Mouse (Mus musculus): ENCODE measurements at regions not wholly inside any gene's neighbourhood (a gene's known extent, or its start where the extent isn't known, plus 50 kb on each side); places are given as distances from the start of the nearest gene placed in this dataset.

DNA sequence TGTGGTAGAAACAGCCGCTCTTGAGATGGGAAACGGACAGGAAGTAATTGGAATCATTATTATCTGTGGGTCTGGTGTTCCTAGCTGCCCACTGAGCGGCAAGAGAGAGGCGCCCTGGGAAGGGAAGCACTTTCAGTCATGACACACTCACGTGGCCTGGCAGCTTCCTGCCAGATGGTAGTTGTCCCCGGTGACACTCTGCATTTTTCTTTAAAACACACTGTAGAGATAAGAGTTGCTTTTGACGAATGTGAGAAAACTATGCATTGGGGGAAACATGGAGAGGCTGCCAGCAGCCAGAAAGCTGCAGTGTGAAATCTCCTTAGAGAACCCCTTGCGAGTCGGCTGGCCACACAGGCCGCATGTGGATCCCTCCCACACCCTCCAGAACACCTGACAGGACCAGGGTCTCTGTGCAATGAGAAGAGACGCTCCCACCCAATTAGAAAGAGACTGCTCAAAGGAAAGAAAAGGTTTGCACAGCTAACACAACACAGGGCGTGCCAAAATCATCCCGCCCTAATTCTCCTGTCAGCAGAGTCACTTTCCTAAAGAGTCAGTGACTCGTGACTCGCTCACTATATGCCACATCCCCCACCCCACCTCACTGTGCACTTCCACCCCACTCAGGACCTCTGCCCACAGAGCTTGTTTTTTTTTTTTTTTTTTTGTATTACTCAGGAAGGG, 194.0 kb upstream of the Map3k1 start:
- TF ChIP-seq USF1 (IDR thresholded peaks at IDR 0.05; ENCODE audit: low read depth) (no peak), POLR2A (IDR thresholded peaks at IDR 0.05; ENCODE audit: insufficient read length, low read depth) (no peak), TCF12 (IDR thresholded peaks at IDR 0.05; ENCODE audit: insufficient read depth, poor library complexity, severe bottlenecking) (no peak), MYOD1 (IDR thresholded peaks at IDR 0.05; ENCODE audit: control insufficient read depth in 1 of 3, insufficient read length in 2 of 3, low read depth in 2 of 3) (no peak), E2F4 (IDR thresholded peaks at IDR 0.05; ENCODE audit: insufficient read depth) (no peak), MAX (IDR thresholded peaks at IDR 0.05; ENCODE audit: low read depth) (no peak), POLR2AphosphoS2 (IDR thresholded peaks at IDR 0.05; ENCODE audit: insufficient read length, low read depth) (no peak)

All from myocyte (in vitro differentiated cells).